Mouse (Mus musculus) brain, embryonic 14.5 days (tissue): ENCODE data around the gene Kcnma1.

Experiments used
- CTCF ChIP-seq: fragments of 200-500 bp; IDR thresholded peaks from 2 replicates; pipeline ENCODE4 v1.5.1; 2012; ENCODE audit warnings: inconsistent platforms, mild to moderate bottlenecking, moderate library complexity, borderline replicate concordance; ENCODE audit not compliant: insufficient read depth, insufficient read length; ENCODE audit errors: extremely low read depth
- POLR2A ChIP-seq: fragments of 200-500 bp; IDR thresholded peaks from 2 replicates; pipeline ENCODE4 v1.6.1; 2012; ENCODE audit warnings: mild to moderate bottlenecking, inconsistent platforms, borderline replicate concordance; ENCODE audit not compliant: poor library complexity, insufficient read depth, insufficient read length, severe bottlenecking; ENCODE audit errors: extremely low read depth

DNA sequence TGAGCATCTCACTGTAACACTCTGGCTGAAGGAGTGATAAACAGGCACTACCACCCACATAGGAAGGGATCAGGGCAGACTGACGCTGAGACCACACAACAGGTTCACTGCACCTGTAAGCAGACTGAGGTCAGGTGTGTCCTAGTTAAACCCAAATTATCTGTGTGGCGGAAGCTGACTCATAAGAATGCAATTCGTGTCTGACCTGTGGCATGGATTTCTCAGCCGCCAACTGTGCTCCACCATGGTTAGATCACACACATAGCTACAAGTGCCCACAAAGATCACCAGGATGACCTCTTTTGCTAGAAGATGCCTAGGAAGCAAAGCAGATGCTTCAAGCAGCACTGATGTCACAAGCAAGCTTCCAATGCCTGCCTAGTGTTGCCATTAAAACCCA is 128.2 kb downstream of the Kcnma1 start:
- TF ChIP-seq CTCF (no peak), POLR2A (no peak)
